Mouse (Mus musculus): ENCODE measurements at regions not wholly inside any gene's neighbourhood (a gene's known extent, or its start where the extent isn't known, plus 50 kb on each side); places are given as distances from the start of the nearest gene placed in this dataset.

DNA sequence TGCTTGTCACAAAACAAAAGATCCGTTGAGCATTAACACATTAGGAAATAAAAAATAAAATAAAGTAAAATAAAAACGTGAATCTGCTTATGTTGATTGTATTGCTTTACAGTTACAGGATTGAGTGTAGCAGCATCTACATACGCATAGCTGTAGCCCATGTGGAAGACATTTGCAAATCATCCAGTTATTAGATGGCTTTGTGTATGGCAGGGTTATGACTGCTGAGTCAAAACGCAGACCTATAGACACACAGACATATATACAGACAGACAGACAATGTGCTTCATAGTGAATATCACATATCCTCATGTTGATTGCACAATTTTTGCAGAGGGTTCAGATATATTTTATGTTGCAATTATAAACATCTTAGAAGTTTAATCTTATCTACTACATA is 64.5 kb downstream of the Gm11146 start:
- no peak overlapping the region for H3K4me2 ChIP-seq (ENCODE audit: low read depth, low read length)
- 73% methylated on average over 4 of the region's 4 CpGs for WGBS

GRCm38 (mm10) chr16:77536746-77537145 is 65.1 kb downstream of the Gm11146 start:
- no peak for ATAC-seq (ENCODE audit: insufficient read depth, low FRiP score)
- H3K9ac ChIP-seq (ENCODE audit: low read length), result no peak overlapping the region
- H3K4me2 ChIP-seq (ENCODE audit: low read depth, low read length), result no peak overlapping the region
- no peaks in the 10 kb centered on the region for H3K27me3 ChIP-seq (ENCODE audit: control insufficient read depth, insufficient read depth, low read length)
- WGBS, result 56% methylated on average over 10 of the region's 10 CpGs
- no peaks in the 10 kb centered on the region for H3K4me1 ChIP-seq (ENCODE audit: control insufficient read depth, insufficient read depth, low read length)
- no peak overlapping the region for H3K4me3 ChIP-seq (replicated peaks; ENCODE audit: low read length)
- no peak overlapping the region for H3K27ac ChIP-seq (ENCODE audit: low read length)
- no peaks in the 10 kb centered on the region for H3K36me3 ChIP-seq (ENCODE audit: control insufficient read depth, insufficient read depth, low read length)
- no peaks in the 10 kb centered on the region for H3K9me3 ChIP-seq (replicated peaks; ENCODE audit: control insufficient read depth, low read length)

More for the DNA sequence above, 64.5 kb downstream of the Gm11146 start:
- Histone ChIP-seq H3K9me3 (replicated peaks; ENCODE audit: control insufficient read depth, low read length) (no peaks in the 10 kb centered on the region), H3K27me3 (ENCODE audit: control insufficient read depth, insufficient read depth, low read length) (no peaks in the 10 kb centered on the region), H3K27ac (ENCODE audit: low read length) (no peak overlapping the region), H3K36me3 (ENCODE audit: control insufficient read depth, insufficient read depth, low read length) (no peaks in the 10 kb centered on the region), H3K9ac (ENCODE audit: low read length) (no peak overlapping the region), H3K4me3 (replicated peaks; ENCODE audit: low read length) (no peak overlapping the region), H3K4me1 (ENCODE audit: control insufficient read depth, insufficient read depth, low read length) (no peaks in the 10 kb centered on the region)
- ATAC-seq (ENCODE audit: insufficient read depth, low FRiP score), result no peak

DNA sequence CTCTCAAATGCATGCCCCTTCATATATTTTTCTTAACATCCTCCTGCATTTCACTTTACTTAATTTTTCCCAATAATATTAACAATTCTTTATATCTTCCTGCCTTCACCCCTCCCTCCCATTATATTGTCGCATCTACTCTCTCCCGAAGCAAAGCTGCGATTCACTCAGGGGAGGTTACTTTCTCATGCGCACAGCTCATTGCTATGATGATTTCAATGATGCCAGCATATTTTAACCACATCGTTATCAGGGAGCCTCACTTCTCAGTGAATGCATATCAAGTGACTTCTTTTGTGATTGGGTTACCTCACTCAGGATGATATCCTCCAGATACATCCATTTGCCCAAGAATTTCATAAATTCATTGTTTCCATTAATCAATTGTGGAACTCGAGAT is 65.6 kb downstream of the Gm11146 start:
- Histone ChIP-seq H3K4me3 (replicated peaks; ENCODE audit: low read length) (no peak overlapping the region), H3K27me3 (ENCODE audit: control insufficient read depth, insufficient read depth, low read length) (no peaks in the 10 kb centered on the region), H3K4me1 (ENCODE audit: control insufficient read depth, insufficient read depth, low read length) (no peaks in the 10 kb centered on the region), H3K27ac (ENCODE audit: low read length) (no peak overlapping the region), H3K36me3 (ENCODE audit: control insufficient read depth, insufficient read depth, low read length) (no peaks in the 10 kb centered on the region), H3K9ac (ENCODE audit: low read length) (no peak overlapping the region), H3K4me2 (ENCODE audit: low read depth, low read length) (no peak overlapping the region), H3K9me3 (replicated peaks; ENCODE audit: control insufficient read depth, low read length) (no peaks in the 10 kb centered on the region)
- 64% methylated on average over 6 of the region's 6 CpGs for WGBS
- no peak for ATAC-seq (ENCODE audit: insufficient read depth, low FRiP score)

DNA sequence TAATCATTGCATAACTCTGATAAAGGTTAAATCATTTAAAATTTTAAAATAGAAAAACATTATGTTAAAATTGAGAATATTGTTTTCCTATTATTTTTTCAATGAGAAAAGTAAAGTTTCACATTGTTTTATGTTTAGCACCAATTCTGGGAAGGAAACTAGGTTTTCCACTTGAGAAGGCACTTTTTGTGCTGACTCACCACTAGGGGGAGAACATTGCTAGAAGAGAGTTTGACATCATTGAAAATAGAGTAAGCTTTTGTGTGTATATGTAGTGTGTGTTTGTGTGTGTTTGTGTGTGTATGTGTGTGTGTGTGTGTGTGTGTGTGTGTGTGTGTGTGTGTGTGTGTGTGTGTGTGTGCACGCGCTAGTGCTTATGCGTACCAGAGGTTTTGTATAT is 66.9 kb downstream of the Gm11146 start:
- 0 out of 2 replicates have a peak, but pooled peaks cover 7% of the 10 kb centered on the region for H3K36me3 ChIP-seq (ENCODE audit: control insufficient read depth, insufficient read depth, low read length)
- H3K9me3 ChIP-seq (replicated peaks; ENCODE audit: control insufficient read depth, low read length), result 0 out of 2 replicates have a peak, but pooled peaks cover 6% of the 10 kb centered on the region
- no peak overlapping the region for H3K27ac ChIP-seq (ENCODE audit: low read length)
- no peak overlapping the region for H3K9ac ChIP-seq (ENCODE audit: low read length)
- H3K4me3 ChIP-seq (replicated peaks; ENCODE audit: low read length), result no peak overlapping the region
- no peak overlapping the region for H3K4me2 ChIP-seq (ENCODE audit: low read depth, low read length)
- H3K27me3 ChIP-seq (ENCODE audit: control insufficient read depth, insufficient read depth, low read length), result no peaks in the 10 kb centered on the region
- no peaks in the 10 kb centered on the region for H3K4me1 ChIP-seq (ENCODE audit: control insufficient read depth, insufficient read depth, low read length)
- 92% methylated on average over 3 of the region's 3 CpGs for WGBS
- no peak for ATAC-seq (ENCODE audit: insufficient read depth, low FRiP score)

DNA sequence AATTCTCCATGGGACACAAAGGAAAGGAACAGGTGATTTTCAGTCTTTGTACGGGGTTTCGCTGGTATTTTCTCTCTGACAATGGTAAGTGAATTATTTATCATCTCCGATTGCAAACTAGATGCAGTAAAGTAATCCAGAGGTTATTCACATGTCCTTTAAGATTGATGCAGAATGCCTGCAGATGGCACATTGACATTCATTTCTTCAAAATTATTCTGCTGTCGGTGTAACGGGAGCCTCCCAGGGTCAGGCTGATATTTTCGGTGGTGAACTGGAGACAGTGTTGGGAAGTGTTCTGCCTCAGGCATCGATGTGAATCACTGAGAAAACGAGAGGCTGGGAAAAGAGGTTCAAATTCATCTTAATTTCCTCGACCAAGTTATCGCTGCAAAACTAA is 70.3 kb downstream of the Gm11146 start:
- H3K9me3 ChIP-seq (replicated peaks; ENCODE audit: control insufficient read depth, low read length), result 0 out of 2 replicates have a peak, but pooled peaks cover 6% of the 10 kb centered on the region
- no peak overlapping the region for H3K4me2 ChIP-seq (ENCODE audit: low read depth, low read length)
- no peak for ATAC-seq (ENCODE audit: insufficient read depth, low FRiP score)
- no peak overlapping the region for H3K27ac ChIP-seq (ENCODE audit: low read length)
- H3K9ac ChIP-seq (ENCODE audit: low read length), result no peak overlapping the region
- no peaks in the 10 kb centered on the region for H3K4me1 ChIP-seq (ENCODE audit: control insufficient read depth, insufficient read depth, low read length)
- H3K4me3 ChIP-seq (replicated peaks; ENCODE audit: low read length), result no peak overlapping the region
- H3K36me3 ChIP-seq (ENCODE audit: control insufficient read depth, insufficient read depth, low read length), result 0 out of 2 replicates have a peak, but pooled peaks cover 7% of the 10 kb centered on the region
- WGBS, result 81% methylated on average over 10 of the region's 10 CpGs
- no peaks in the 10 kb centered on the region for H3K27me3 ChIP-seq (ENCODE audit: control insufficient read depth, insufficient read depth, low read length)

- Histone ChIP-seq H3K4me2 (ENCODE audit: low read depth, low read length) (no peak overlapping the region), H3K4me1 (ENCODE audit: control insufficient read depth, insufficient read depth, low read length) (no peaks in the 10 kb centered on the region), H3K27ac (ENCODE audit: low read length) (no peak overlapping the region), H3K4me3 (replicated peaks; ENCODE audit: low read length) (no peak overlapping the region), H3K9me3 (replicated peaks; ENCODE audit: control insufficient read depth, low read length) (0 out of 2 replicates have a peak, but pooled peaks cover 6% of the 10 kb centered on the region), H3K36me3 (ENCODE audit: control insufficient read depth, insufficient read depth, low read length) (0 out of 2 replicates have a peak, but pooled peaks cover 7% of the 10 kb centered on the region), H3K27me3 (ENCODE audit: control insufficient read depth, insufficient read depth, low read length) (no peaks in the 10 kb centered on the region), H3K9ac (ENCODE audit: low read length) (no peak overlapping the region)
- 41% methylated on average over 1 of the region's 1 CpGs for WGBS
- ATAC-seq (ENCODE audit: insufficient read depth, low FRiP score), result no peak
These were observed 73.9 kb downstream of the Gm11146 start for GRCm38 (mm10) chr16:77527951-77528350.

DNA sequence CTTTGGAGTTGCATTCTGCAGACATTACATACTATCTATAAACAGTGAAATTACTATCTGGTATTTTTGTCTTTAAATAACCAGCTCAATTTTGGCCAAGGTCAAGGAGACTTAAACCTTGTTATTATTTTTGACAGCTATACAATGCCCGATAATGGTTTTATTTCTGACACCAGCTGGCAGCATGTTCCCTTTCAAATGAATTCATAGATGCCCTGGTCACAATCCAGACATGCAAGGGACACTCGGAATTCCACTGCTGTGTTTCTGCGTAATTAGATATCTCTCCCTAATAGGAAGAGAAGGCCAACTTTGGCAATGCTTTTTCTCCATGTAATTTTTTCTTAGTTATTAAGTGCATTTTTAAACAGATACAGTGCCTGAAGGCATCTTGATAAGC is 87.3 kb downstream of the Gm11146 start:
- Histone ChIP-seq H3K4me2 (ENCODE audit: low read depth, low read length) (no peak overlapping the region), H3K4me1 (ENCODE audit: control insufficient read depth, insufficient read depth, low read length) (no peaks in the 10 kb centered on the region), H3K9me3 (replicated peaks; ENCODE audit: control insufficient read depth, low read length) (no peaks in the 10 kb centered on the region), H3K4me3 (replicated peaks; ENCODE audit: low read length) (no peak overlapping the region), H3K27me3 (ENCODE audit: control insufficient read depth, insufficient read depth, low read length) (no peaks in the 10 kb centered on the region), H3K9ac (ENCODE audit: low read length) (no peak overlapping the region), H3K27ac (ENCODE audit: low read length) (no peak overlapping the region), H3K36me3 (ENCODE audit: control insufficient read depth, insufficient read depth, low read length) (no peaks in the 10 kb centered on the region)
- ATAC-seq (ENCODE audit: insufficient read depth, low FRiP score), result no peak
- WGBS, result 71% methylated on average over 3 of the region's 3 CpGs

DNA sequence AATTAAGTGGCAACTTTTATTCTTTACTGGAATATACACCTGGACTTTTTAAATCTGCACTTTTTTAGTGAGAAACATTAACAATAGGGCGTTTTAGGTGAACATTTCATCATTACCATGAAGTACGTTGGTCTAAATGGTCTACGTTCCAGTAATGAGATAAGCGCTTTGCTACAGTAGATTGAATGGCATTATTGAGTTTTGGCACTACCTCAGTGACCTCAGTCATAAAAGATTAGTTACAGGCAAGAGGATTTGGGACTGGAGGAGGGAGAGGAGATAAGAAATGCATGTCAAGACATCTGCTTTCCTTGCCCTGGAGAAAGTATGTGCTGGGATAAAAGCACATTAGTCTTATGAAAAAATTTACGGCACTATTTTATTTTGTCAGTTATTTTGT is 98.3 kb downstream of the Gm11146 start:
- no peak for ATAC-seq (ENCODE audit: insufficient read depth, low FRiP score)
- Histone ChIP-seq H3K4me1 (ENCODE audit: control insufficient read depth, insufficient read depth, low read length) (peaks cover 3% of the 10 kb centered on the region; the same call in 1 of the 2 replicates), H3K4me2 (ENCODE audit: low read depth, low read length) (peak overlapping the region; percentile 48), H3K27me3 (ENCODE audit: control insufficient read depth, insufficient read depth, low read length) (no peaks in the 10 kb centered on the region), H3K4me3 (replicated peaks; ENCODE audit: low read length) (peak overlapping the region; percentile 31), H3K9me3 (replicated peaks; ENCODE audit: control insufficient read depth, low read length) (0 out of 2 replicates have a peak, but pooled peaks cover 3% of the 10 kb centered on the region), H3K27ac (ENCODE audit: low read length) (no peak overlapping the region), H3K9ac (ENCODE audit: low read length) (peak overlapping the region; percentile 55; the same call in 1 of the 2 replicates), H3K36me3 (ENCODE audit: control insufficient read depth, insufficient read depth, low read length) (0 out of 2 replicates have a peak, but pooled peaks cover 5% of the 10 kb centered on the region)
- WGBS, result 42% methylated on average over 5 of the region's 5 CpGs

- 54% methylated on average over 5 of the region's 5 CpGs for WGBS
- Histone ChIP-seq H3K27ac (ENCODE audit: low read length) (no peak overlapping the region), H3K9ac (ENCODE audit: low read length) (no peak overlapping the region), H3K4me3 (replicated peaks; ENCODE audit: low read length) (no peak overlapping the region), H3K36me3 (ENCODE audit: control insufficient read depth, insufficient read depth, low read length) (0 out of 2 replicates have a peak, but pooled peaks cover 5% of the 10 kb centered on the region), H3K27me3 (ENCODE audit: control insufficient read depth, insufficient read depth, low read length) (no peaks in the 10 kb centered on the region), H3K4me2 (ENCODE audit: low read depth, low read length) (peak overlapping the region; percentile 34), H3K4me1 (ENCODE audit: control insufficient read depth, insufficient read depth, low read length) (peaks cover 3% of the 10 kb centered on the region; the same call in 1 of the 2 replicates), H3K9me3 (replicated peaks; ENCODE audit: control insufficient read depth, low read length) (0 out of 2 replicates have a peak, but pooled peaks cover 3% of the 10 kb centered on the region)
- no peak for ATAC-seq (ENCODE audit: insufficient read depth, low FRiP score)
These were observed 99.0 kb downstream of the Gm11146 start for GRCm38 (mm10) chr16:77502916-77503315.

Measured in stomach, embryonic 16.5 days (tissue).